Mouse (Mus musculus) spleen, adult 2 months (tissue): ENCODE data around the gene Ppard. TPM values are rescaled to one million over a fixed set of nuclear protein-coding genes. Genes with fewer than 3 reads are reported as not detected.
"Not testable (repeated sequence)": the region's sequence is repeated elsewhere in the genome, so short reads cannot be mapped to it uniquely, and the experiment has no call there.

ENCODE experiments used
- DNase-seq, 2 experiments: peaks; one replicate each; pipeline versions ENCODE4 v3.0.0 to v3.0.0-alpha.2; 2012 to 2021; ENCODE audit warnings: low spot score in 2 of 2, low read depth in 1 of 2
- H3K27ac ChIP-seq: fragments of 200-500 bp; 2 replicates; pipeline ENCODE4 v1.5.1; 2012; ENCODE audit warnings: low read length, inconsistent platforms; ENCODE audit not compliant: insufficient read depth
- H3K27me3 ChIP-seq: fragments of 200-500 bp; 2 replicates; pipeline ENCODE4 v1.6.1; 2012; ENCODE audit warnings: mild to moderate bottlenecking, moderate library complexity, low read length, inconsistent platforms; ENCODE audit not compliant: control insufficient read depth, insufficient read depth
- H3K36me3 ChIP-seq: fragments of 200-500 bp; 2 replicates; pipeline ENCODE4 v1.6.1; 2012; ENCODE audit warnings: mild to moderate bottlenecking, low read length, inconsistent platforms; ENCODE audit not compliant: control insufficient read depth, insufficient read depth
- H3K4me1 ChIP-seq: fragments of 200-500 bp; 2 replicates; pipeline ENCODE4 v1.6.1; 2011; ENCODE audit warnings: inconsistent platforms; ENCODE audit not compliant: control insufficient read depth, insufficient read depth, insufficient read length
- H3K4me3 ChIP-seq: fragments of 200-500 bp; 2 replicates; pipeline ENCODE4 v1.5.1; 2011; ENCODE audit warnings: mild to moderate bottlenecking, inconsistent platforms; ENCODE audit not compliant: insufficient read depth, insufficient read length; ENCODE audit errors: extremely low read depth
- CTCF ChIP-seq: fragments of 200-500 bp; IDR thresholded peaks from 2 replicates; pipeline ENCODE4 v1.5.1; 2011; ENCODE audit warnings: mild to moderate bottlenecking, inconsistent platforms; ENCODE audit not compliant: insufficient read depth, insufficient read length, insufficient replicate concordance; ENCODE audit errors: extremely low read depth
- POLR2A ChIP-seq: fragments of 200-500 bp; IDR thresholded peaks from 2 replicates; pipeline ENCODE4 v1.6.1; 2011; ENCODE audit warnings: low read depth, low read length, inconsistent platforms
- WGBS: fragments of 180-500 bp; shearing (Covaris S2); methylation state at CpG from one replicate; pipeline ENCODE4 v1.1.7; 2018; 5-methylcytosine and 5-hydroxymethylcytosine counted together
- polyA plus RNA-seq: library from polyadenylated mRNA; depleted of rRNA; stranded (reverse); fragments of >200 nt; gene quantifications from 2 replicates; pipeline ENCODE4 v1.2.3, GENCODE M21; 2012

Gene Ppard
- polyA plus RNA-seq, 1 experiment: 23.2 TPM

DNA sequence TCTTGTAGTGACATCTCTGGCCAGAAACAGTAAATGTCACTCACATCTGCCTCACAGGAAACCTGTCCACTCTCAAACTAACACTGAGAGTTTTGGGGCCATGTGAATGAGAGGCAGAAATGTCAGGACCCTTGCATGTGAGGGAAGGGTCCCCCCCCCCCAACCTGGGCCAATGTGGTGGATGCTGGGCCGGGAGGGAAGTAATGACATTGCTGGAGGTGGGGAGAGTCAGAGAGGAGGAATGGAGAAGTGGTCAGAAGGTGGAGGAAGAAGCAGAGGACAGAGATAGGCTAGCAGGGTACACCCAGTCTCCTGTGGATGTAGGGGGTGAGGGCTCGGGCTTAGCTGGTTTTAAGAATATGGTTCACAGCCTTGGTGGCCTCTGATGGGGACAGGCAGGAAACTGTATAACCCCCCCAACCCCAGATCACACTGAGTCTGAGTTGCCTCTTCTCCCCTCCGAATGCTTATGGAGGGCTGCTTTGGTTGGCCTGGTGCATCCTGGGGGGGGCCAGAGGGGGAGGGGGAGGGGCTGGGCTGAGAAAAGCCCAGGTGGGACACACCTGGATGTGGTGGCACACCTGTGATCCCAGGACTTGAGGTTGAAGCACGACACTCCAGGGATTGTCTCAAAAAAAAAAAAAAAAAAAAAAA, 22.9 kb upstream of the Ppard start:
- H3K4me3 ChIP-seq: peak overlapping the region; percentile 96
- peak overlapping the region; percentile 87 for H3K27ac ChIP-seq
- DNase-seq: no peak
- H3K36me3 ChIP-seq: no peaks in the 10 kb centered on the region
- peaks cover 29% of the 10 kb centered on the region; the same call in 1 of the 2 replicates for H3K4me1 ChIP-seq
- TF ChIP-seq POLR2A (no peak), CTCF (no peak)
- 9% methylated on average over 4 of the region's 4 CpGs for WGBS
- H3K27me3 ChIP-seq: no peaks in the 10 kb centered on the region

DNA sequence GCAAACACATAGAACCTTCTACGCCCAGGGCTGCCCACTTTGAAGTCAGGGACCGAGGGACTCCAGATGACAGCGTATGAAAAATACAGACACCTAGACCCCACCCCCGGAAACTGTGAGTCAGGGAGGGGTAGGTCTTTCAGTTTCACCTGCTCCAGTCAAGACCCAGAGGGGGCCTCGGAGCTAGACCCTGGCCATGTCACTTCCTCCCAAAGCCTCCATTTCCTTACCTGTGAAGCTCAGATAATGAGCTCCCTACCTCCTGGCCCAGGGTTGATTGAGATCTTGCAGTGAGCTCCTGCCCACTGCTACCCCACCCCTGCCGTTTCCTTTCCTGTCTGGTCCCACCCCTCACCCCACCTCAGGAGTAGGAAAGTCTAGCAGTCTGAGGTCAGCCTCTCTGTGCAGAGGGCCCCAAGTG, 20.6 kb upstream of the Ppard start:
- no peaks in the 10 kb centered on the region for H3K27me3 ChIP-seq
- peaks cover 31% of the 10 kb centered on the region; the same call in 1 of the 2 replicates for H3K4me1 ChIP-seq
- TF ChIP-seq POLR2A: no peak; the same call in 1 of the 2 replicates
- TF ChIP-seq CTCF: no peak
- DNase-seq: peak; percentile 73 to 76
- WGBS: 13% methylated on average over 6 of the region's 6 CpGs
- no peaks in the 10 kb centered on the region for H3K36me3 ChIP-seq
- peak overlapping the region; percentile 77 for H3K27ac ChIP-seq
- H3K4me3 ChIP-seq: no peak overlapping the region

DNA sequence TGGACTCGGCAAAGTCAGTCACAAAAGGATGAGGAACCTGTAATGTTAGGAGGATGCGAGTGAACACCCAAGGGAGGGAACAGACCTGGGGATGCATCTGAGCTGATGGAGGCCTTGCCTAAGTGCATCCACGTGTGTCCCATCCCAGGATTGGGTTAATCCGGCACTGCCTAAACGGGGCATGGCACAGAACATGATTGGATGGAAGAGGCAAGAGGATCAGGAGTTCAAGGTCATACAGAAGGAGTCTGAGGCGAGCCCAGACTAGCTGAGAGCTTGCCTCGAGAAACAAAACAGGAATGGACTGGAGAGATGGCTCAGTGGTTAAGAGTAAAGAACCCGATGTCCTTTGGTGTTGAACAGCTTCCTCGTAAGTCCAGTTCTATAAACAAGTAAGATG, 20.1 kb upstream of the Ppard start:
- DNase-seq: no peak
- Histone ChIP-seq H3K27ac (peak overlapping the region; percentile 77), H3K27me3 (no peaks in the 10 kb centered on the region), H3K4me1 (peaks cover 31% of the 10 kb centered on the region; the same call in 1 of the 2 replicates), H3K36me3 (no peaks in the 10 kb centered on the region), H3K4me3 (no peak overlapping the region)
- TF ChIP-seq POLR2A (no peak), CTCF (no peak)
- WGBS: 51% methylated on average over 9 of the region's 9 CpGs

DNA sequence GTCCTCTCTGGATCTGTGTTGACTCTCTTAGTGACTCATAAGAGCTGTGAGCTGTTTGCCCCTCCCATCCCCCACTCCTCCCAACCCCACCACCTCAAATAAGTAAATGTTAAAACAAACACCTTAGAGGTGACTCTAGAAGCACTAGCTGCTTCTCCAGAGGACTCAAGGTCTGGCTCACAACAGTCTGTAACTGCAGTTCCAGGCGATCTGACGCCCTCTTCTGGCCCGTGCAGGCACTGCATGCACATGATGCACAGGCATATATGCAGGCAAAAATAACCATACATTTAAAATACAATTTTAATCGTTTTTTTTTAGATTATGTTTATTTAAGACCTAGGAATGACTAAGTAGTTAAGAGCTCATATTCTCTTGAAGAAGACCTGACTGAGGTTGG, 19.3 kb upstream of the Ppard start:
- no peak for DNase-seq
- WGBS: 47% methylated on average over 4 of the region's 4 CpGs

DNA sequence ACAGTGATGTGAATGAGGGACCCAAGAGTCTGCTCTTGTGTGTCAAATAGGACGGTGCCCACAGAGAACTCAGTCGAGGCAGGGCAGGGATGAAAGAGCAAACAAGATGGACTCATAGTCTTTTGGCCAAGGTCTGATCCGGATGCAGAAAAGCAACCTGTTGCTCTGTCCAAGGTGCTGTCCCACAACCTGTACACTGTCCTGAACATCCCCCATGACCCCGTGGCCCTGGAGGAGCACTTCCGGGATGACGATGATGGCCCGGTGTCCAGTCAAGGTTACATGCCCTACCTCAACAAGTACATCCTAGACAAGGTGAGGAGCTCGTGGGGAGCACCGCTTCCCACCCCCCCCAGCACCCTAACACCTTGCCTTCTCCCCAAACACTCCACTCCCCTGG, 15.7 kb upstream of the Ppard start:
- Histone ChIP-seq H3K27ac (peak overlapping the region; percentile 95), H3K4me1 (peaks cover 27% of the 10 kb centered on the region), H3K4me3 (no peak overlapping the region), H3K27me3 (no peaks in the 10 kb centered on the region), H3K36me3 (peaks cover 6% of the 10 kb centered on the region)
- DNase-seq: no peak
- no peak for TF ChIP-seq CTCF
- TF ChIP-seq POLR2A: no peak
- WGBS: 84% methylated on average over 9 of the region's 9 CpGs

More for the DNA sequence above, 19.3 kb upstream of the Ppard start:
- Histone ChIP-seq H3K4me1 (peaks cover 33% of the 10 kb centered on the region; the same call in 1 of the 2 replicates), H3K27me3 (no peaks in the 10 kb centered on the region), H3K27ac (no peak overlapping the region), H3K4me3 (no peak overlapping the region), H3K36me3 (no peaks in the 10 kb centered on the region)
- TF ChIP-seq POLR2A (no peak), CTCF (no peak)

DNA sequence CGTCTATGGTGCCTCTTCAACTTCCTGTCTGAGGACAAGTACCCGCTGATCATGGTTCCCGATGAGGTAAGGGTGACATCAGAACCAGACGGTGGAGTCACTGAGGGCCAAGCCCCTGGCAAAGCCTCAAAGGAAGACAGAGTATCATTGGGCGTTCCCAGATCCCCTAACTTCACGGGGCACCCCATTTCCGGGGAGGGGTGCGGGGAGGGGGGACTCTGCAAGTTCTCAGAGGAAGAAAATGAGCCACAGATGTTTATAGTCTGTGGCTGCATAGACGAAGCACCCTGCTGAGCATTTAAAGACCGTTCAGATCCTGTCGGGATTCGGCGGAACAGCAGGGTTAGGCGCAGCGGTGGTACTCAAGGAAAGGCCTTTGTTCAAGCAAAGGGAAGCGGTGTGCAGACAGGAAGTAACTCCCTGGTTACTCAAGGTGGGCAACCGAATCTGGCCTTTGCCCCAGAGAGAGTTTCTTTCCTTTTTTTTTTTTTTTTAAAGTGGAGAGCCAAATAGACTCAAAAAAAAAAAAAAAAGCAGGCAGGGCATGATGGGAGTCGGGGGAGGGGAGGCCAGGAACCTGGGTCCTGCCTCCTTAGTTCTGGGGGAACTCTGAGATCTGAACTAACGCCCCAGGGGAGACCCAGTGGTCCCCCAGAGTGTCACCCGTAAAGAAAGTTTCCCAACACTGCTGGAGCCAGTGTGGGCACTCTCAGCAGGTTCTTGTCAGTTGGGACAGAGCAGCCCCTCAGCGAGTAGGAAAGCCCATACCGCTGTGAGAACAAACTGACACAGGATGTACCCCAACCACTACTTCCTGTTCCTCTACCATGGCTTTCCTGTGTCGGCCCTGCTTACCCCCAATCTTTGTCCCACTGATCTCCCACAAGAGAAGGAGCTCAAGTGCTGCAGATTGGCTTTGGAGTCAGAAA, 14.5 kb upstream of the Ppard start:
- 3% methylated on average over 23 of the region's 23 CpGs for WGBS
- H3K4me3 ChIP-seq: peak overlapping the region; percentile 29; the same call in 1 of the 2 replicates
- TF ChIP-seq CTCF (no peak), POLR2A (no peak)
- no peaks in the 10 kb centered on the region for H3K27me3 ChIP-seq
- H3K36me3 ChIP-seq: peaks cover 6% of the 10 kb centered on the region
- peaks cover 19% of the 10 kb centered on the region for H3K4me1 ChIP-seq
- DNase-seq: peak; percentile 63 to 77
- peak overlapping the region; percentile 95 for H3K27ac ChIP-seq

DNA sequence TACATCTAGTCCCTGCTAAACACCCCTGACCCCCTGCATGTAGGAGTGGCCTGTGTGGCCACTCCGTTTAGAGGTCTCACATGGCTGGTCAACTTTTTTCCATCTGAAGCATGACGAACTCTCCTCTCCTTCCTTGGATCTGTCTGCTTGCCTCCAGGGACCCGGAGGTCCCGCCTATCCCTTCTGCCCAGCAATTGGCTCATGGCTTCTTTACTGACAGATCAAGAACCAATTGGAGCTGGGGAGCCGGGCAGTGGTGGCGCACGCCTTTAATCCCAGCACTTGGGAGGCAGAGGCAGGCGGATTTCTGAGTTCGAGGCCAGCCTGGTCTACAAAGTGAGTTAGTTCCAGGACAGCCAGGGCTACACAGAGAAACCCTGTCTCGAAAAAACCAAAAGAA, 10.0 kb upstream of the Ppard start:
- not testable (repeated sequence) for H3K27ac ChIP-seq, DNase-seq, H3K4me3 ChIP-seq, H3K27me3 ChIP-seq
- 82% methylated on average over 10 of the region's 10 CpGs for WGBS
- Histone ChIP-seq H3K4me1 (peaks cover 16% of the 10 kb centered on the region), H3K36me3 (peaks cover 11% of the 10 kb centered on the region)
